Mouse (Mus musculus): ENCODE measurements at regions not wholly inside any gene's neighbourhood (a gene's known extent, or its start where the extent isn't known, plus 50 kb on each side); places are given as distances from the start of the nearest gene placed in this dataset.

DNA sequence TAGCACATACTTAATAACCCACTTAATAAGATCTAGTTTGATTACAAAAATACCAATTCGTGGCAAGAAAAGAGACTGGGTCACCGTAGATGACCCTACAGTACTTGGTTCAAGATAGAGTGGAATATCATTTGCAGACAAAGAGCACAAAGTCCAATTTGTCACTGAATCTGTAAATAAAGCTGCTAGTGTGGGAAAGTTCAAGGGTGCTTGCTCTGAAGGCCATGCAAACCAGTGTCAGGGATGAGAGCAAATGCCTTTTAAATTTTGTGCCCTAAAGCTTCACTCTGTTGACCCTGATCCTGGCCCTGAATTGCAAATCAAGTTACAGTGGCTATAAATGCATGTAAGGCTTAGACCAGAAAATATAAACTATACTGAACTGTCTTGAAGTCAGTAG is 113.1 kb downstream of the Cd55b start:
- no peak for DNase-seq (ENCODE audit: low read depth)

DNA sequence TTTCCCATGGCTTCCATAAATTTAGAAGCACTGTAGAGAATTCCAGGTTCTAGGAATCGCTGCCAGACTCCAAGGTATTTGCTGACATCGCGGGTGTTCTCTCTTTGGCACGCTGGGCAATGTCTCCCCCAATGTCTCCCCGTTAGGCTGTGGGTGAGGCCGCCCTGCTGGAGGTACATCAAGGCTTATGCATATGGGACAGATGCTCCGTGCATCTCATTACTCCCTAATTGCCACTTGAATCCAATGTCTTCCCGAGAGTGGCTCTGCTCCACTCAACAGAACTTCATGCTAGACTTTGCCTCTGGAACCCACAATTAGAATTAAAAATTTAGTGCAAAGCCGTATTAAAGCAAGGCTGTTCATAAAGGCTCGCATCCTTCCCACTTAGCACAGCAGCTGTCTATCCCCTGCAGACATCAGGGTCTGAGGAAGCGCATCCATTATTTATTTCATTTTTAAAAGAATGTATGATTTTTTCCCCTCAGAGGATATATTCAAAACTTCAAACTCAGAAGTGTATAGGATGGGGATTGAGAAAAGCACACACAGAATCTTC is 120.9 kb downstream of the Cd55b start:
- DNase-seq (ENCODE audit: low read depth) = no peak

DNA sequence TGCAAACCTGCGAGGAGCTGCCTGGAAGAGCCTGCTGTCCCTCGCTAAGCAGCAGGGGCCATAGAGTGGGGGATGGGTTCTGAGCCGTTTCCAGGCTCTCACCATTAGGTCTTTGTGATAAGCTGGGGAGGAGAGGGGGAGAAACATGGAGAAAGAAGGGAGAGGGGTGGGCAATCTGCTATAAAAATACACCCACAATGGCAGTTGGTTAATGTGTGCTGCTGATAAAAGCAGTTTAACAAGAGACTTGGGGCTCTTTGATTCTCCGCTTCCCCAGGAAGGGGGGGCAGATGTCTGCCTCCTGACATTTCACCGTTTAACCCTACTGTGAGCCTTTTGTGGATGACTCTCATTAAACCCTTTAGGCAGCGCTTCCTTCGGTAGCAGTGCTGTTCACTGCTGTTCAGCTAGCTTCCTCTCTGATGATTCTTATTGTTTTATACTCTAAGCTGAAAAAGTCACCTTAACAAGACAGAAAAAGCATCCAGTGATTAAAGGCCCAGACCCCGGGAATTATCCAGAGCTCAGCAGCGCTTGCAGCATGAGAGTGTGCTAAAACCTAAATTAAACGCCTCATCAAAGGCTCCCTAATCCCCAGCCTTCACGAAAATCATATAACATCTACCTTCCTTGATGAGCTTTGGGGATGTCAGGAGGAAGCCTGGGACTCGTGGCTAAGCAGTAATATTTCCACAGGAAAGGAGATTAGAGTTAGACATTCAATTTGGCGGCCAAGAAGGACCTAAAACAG is 122.6 kb downstream of the Cd55b start:
- peak; percentile 24 for DNase-seq (ENCODE audit: low read depth)

DNA sequence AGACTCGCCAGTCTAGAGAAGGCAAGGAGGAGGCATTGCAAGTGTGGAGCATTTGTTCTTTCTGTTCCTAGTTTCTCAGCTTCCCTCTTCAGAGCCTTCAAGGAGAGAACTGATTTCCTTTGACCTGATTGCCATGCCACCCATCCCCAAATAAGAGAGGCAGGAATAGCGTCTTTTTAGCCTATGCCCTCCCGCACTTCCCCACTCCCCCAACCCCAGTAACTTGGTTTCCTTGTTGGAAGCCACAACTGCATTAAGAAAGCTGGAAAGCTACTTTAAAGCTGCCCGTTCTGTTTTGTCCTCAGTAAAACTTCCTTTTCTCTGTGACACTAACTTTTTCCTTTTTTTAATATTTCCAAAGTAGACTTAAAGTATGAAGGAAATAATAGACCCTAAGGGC is 123.2 kb downstream of the Cd55b start:
- DNase-seq (ENCODE audit: low read depth) = no peak

DNA sequence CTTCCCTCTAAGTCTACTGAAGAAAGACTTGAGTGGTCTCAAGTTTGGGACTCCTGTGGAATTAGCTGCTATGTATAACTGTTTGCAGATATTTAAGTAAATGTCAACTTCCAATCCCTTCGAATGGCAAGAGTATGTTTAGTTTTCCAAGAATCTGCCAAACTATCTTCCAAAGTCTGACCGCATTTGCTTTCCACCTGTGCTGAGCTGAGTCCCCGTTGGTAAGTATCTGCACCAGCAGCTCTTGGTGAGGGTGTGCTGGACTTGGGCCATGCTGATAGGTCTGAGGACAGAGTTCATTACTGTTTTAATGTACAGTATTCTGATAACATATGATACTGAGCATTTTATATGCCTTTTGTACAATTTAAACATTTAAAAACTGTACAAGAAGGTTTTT is 123.7 kb downstream of the Cd55b start:
- DNase-seq (ENCODE audit: low read depth) = no peak

GRCm38 (mm10) chr1:130298636-130299035 is 124.2 kb downstream of the Cd55b start:
- DNase-seq (ENCODE audit: low read depth) = no peak

DNA sequence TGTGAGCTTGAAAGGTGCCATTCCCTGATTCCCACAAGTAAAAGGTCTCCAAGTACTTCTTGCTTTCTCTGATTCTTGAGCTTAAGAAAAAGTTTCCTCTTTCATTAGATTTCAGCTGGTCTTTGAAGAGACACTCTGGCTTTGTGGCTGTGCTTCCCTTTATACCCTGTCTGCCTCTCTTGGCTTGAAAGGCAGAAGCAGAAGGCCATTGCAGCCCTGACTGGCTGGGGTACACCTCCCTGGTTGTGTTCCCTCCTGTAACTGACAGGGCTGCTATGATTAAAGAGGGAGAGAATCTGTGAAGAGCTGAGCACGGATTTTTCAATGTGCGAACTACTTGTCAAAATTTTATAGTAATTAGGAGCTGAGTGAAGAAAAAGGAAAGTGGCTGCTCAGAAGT is 125.3 kb downstream of the Cd55b start:
- DNase-seq (ENCODE audit: low read depth) = no peak

DNA sequence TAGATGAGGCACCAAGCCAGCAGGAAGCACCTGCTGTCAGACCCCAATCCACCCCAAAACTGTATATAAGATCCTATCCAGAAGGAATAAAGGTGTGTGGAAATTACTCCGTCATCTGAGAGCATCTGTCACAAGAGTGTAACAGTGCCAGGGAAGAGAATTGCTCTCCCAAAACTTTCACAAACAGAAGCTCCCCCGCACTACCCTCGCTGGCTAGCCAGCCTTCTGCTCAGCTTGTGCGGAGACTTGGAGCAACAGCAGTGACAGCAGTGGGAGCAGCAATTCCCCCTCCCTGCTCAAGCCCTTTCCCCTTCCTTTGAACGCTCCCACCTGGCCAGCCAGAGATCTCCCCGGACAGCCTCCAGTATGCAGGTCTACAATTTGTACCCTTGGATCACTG is 136.9 kb downstream of the Cd55b start:
- no peak for DNase-seq (ENCODE audit: low read depth)

GRCm38 (mm10) chr1:130282153-130282552 is 140.7 kb downstream of the Cd55b start:
- DNase-seq (ENCODE audit: low read depth) = no peak

DNA sequence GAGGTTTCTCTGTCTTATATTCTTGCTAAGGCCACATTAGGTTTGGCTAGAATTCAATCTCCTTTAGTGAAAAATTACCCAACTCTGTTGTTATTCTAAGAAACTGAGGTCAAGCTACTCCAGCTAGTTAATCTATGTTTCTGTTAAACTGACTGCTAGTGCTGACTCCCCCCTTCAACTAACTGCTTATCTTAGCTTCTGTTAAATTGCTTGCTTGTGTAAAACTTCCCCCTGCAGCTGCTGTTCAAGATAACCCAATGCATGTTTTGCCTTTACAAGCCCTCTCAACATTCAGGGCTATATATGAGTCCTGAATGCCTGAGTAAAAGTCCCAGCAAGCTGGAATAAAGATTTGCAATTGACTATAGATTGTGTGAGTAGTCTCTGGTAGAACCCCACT is 143.6 kb downstream of the Cd55b start:
- DNase-seq (ENCODE audit: low read depth) = no peak

GRCm38 (mm10) chr1:130278000-130278536 is 144.7 kb downstream of the Cd55b start:
- DNase-seq (ENCODE audit: low read depth) = no peak

- DNase-seq (ENCODE audit: low read depth) = no peak
Measured at GRCm38 (mm10) chr1:130276885-130277284, 145.9 kb downstream of the Cd55b start.

DNA sequence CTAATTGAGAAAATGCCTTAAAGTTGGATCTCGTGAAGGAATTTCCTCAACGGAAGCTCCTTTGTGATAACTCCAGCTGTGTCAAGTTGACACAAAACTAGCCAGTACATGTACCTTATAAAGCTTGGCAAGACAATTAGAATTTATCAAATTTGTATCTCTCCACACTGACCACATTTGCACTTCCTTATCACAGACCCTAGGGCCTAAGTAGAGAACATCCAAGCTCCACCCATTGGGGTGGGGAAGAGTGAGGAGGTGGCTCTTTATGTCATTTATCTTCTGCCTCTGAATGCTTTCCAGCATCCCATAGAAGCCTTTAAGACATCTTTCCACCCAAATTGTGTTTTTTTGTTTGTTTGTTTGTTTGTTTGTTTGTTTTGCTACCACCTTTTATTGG is 146.8 kb downstream of the Cd55b start:
- no peak for DNase-seq (ENCODE audit: low read depth)

- no peak for DNase-seq (ENCODE audit: low read depth)
Measured at GRCm38 (mm10) chr1:130274470-130274869, 148.3 kb downstream of the Cd55b start.

GRCm38 (mm10) chr1:130270457-130270856 is 152.4 kb downstream of the Cd55b start:
- no peak for DNase-seq (ENCODE audit: low read depth)
